In genomic region chr8:35946539-35946940, GRCm38 (mm10) we compare ENCODE assay signal across 13 mouse cellular contexts.
DNase-seq lines count a peak whose midpoint lies in the region; ATAC-seq and TF ChIP-seq lines count a peak whose summit lies in the region.
"Had no signal": no experiment of that assay in that cellular context is flagged by ENCODE, and none has a peak within 500 bp of the region (broad histone marks: within the 10 kb centered on the region; RNA-seq: fewer than 3 reads in every experiment).

No protein-coding gene starts in this region.

- peak; percentile 28 for DNase-seq in CD4-positive, CD25-positive, alpha-beta regulatory T cell, adult 2 months (ENCODE audit: low read depth, low spot score)
- peak; percentile 44 for DNase-seq in limb, embryonic 14.5 days (ENCODE audit: low spot score)
- no peak for DNase-seq in limb, embryonic 10.5 days (ENCODE audit: low spot score)
- peak; percentile 30 for DNase-seq in R1 (ENCODE audit: low read depth, low spot score)
- peak; percentile 37 for DNase-seq in lung, postnatal 10 days
- DNase-seq in spleen, postnatal 36 days (ENCODE audit: low spot score in 2 of 2) = no peak
- DNase-seq in right cerebral cortex, adult 2 months (ENCODE audit: low spot score in 2 of 2) = no peak
- DNase-seq: adrenal gland, postnatal 10 days; cerebellum, adult 2 months; left cerebral cortex, postnatal 4 days; retina, postnatal 1 day had no signal

- H3K4me2 ChIP-seq in limb, embryonic 14.5 days (replicated peaks; ENCODE audit: low read depth, low read length, severe bottlenecking) = no peak overlapping the region

- H3K4me3 ChIP-seq in limb, embryonic 14.5 days (replicated peaks; ENCODE audit: low read length) = no peak overlapping the region
- H3K4me3 ChIP-seq in limb, embryonic 10.5 days = no peak overlapping the region
- H3K4me3 ChIP-seq: erythroblast, embryonic 14.5 days had no signal

- no peaks in the 10 kb centered on the region for H3K9me3 ChIP-seq in limb, embryonic 14.5 days (ENCODE audit: control insufficient read depth, low read length)
- H3K9me3 ChIP-seq in limb, embryonic 10.5 days (replicated peaks) = no peaks in the 10 kb centered on the region

- H3K9ac ChIP-seq in limb, embryonic 14.5 days (ENCODE audit: low read depth, low read length, severe bottlenecking) = no peak overlapping the region

- H3K4me1 ChIP-seq in limb, embryonic 14.5 days (ENCODE audit: control insufficient read depth, insufficient read depth, low read length) = peaks cover 15% of the 10 kb centered on the region
- H3K4me1 ChIP-seq in limb, embryonic 10.5 days = peaks cover 30% of the 10 kb centered on the region

- no peaks in the 10 kb centered on the region for H3K27me3 ChIP-seq in limb, embryonic 14.5 days (ENCODE audit: control insufficient read depth, insufficient read depth, low read length)
- H3K27me3 ChIP-seq in limb, embryonic 10.5 days (ENCODE audit: low read depth, poor library complexity, severe bottlenecking) = no peaks in the 10 kb centered on the region

- no peak for TF ChIP-seq POLR2A in limb, embryonic 14.5 days (IDR thresholded peaks at IDR 0.05; ENCODE audit: borderline replicate concordance, extremely low read depth, insufficient read depth, insufficient read length)

- 55% methylated on average over 1 of the region's 1 CpGs for WGBS in limb, embryonic 14.5 days
- WGBS in limb, embryonic 10.5 days = 28% methylated on average over 1 of the region's 1 CpGs

- no peak overlapping the region for H3K27ac ChIP-seq in limb, embryonic 14.5 days (replicated peaks; ENCODE audit: low read depth, low read length)
- H3K27ac ChIP-seq in limb, embryonic 10.5 days = no peak overlapping the region; the same call in 1 of the 2 replicates

- H3K36me3 ChIP-seq in limb, embryonic 14.5 days (ENCODE audit: control insufficient read depth, insufficient read depth, low read length) = no peaks in the 10 kb centered on the region
- H3K36me3 ChIP-seq in limb, embryonic 10.5 days = no peaks in the 10 kb centered on the region

- ATAC-seq in CD4-positive, CD25-positive, alpha-beta regulatory T cell, adult 4 months = no peak
- ATAC-seq in limb, embryonic 14.5 days (ENCODE audit: low FRiP score, low read depth) = no peak

Comparison
In these comparisons a context has a peak if more than half of its experiments do, and no peak if none do; other contexts are left out.
1. DNase-seq: peak in CD4-positive, CD25-positive, alpha-beta regulatory T cell, adult 2 months (single experiment), limb, embryonic 14.5 days (single experiment), R1 (single experiment) and lung, postnatal 10 days (single experiment); none in limb, embryonic 10.5 days (single experiment), spleen, postnatal 36 days (0 of 2) and right cerebral cortex, adult 2 months (0 of 2).